Mouse (Mus musculus) lung, postnatal 0 days (tissue): ENCODE measurements around the gene Grin2b. TPM values are rescaled to one million over a fixed set of nuclear protein-coding genes. Genes with fewer than 3 reads are reported as not detected.

ENCODE experiments used
- ATAC-seq: fragments of 200-750 bp; cut with Nextera tagmentation; 2 replicates; pipeline ENCODE4 v1.8.0; 2017; ENCODE audit warnings: moderate library complexity
- DNase-seq: peaks from one replicate; pipeline ENCODE4 v3.0.0-alpha.2; 2016; ENCODE audit warnings: low spot score
- H3K27ac ChIP-seq: fragments of 300-500 bp; sonication (generic); 2 replicates; pipeline ENCODE4 v1.5.1; 2014; ENCODE audit warnings: antibody characterized with exemption, mild to moderate bottlenecking, low read length, mixed read lengths
- H3K27me3 ChIP-seq: fragments of 300-500 bp; sonication (generic); replicated peaks from 2 replicates; pipeline ENCODE4 v1.6.1; 2014; ENCODE audit warnings: low read length, mixed read lengths; ENCODE audit not compliant: insufficient read depth
- H3K36me3 ChIP-seq: fragments of 300-500 bp; sonication (generic); 2 replicates; pipeline ENCODE4 v1.6.1; 2014; ENCODE audit warnings: low read length, mixed read lengths; ENCODE audit not compliant: insufficient read depth
- H3K4me1 ChIP-seq: fragments of 300-500 bp; sonication (generic); 2 replicates; pipeline ENCODE4 v1.6.1; 2014; ENCODE audit warnings: antibody characterized with exemption, low read depth, low read length, mixed read lengths; ENCODE audit not compliant: insufficient read depth
- H3K4me2 ChIP-seq: fragments of 300-500 bp; sonication (generic); replicated peaks from 2 replicates; pipeline ENCODE4 v1.6.1; 2014; ENCODE audit warnings: low read depth, mild to moderate bottlenecking, low read length, moderate library complexity, mixed read lengths
- H3K4me3 ChIP-seq: fragments of 300-500 bp; sonication (generic); 2 replicates; pipeline ENCODE4 v1.5.1; 2014; ENCODE audit warnings: low read depth, low read length
- H3K9ac ChIP-seq: fragments of 300-500 bp; sonication (generic); replicated peaks from 2 replicates; pipeline ENCODE4 v1.6.1; 2014; ENCODE audit warnings: low read depth, mild to moderate bottlenecking
- H3K9me3 ChIP-seq: fragments of 300-500 bp; sonication (generic); 2 replicates; pipeline ENCODE4 v1.6.1; 2016; ENCODE audit warnings: low read length, mixed read lengths
- CTCF ChIP-seq: IDR thresholded peaks from 2 replicates; pipeline ENCODE4 v1.5.1; 2016; ENCODE audit warnings: antibody characterized with exemption, mild to moderate bottlenecking
- EP300 ChIP-seq: IDR thresholded peaks from 2 replicates; pipeline ENCODE4 v1.6.1; 2016; ENCODE audit warnings: antibody characterized with exemption, mild to moderate bottlenecking, control low read depth
- WGBS: fragments of 180-500 bp; shearing (Covaris S2); extraction: QIAGEN DNeasy Blood & Tissue Kit; methylation state at CpG from one replicate; pipeline ENCODE4 v1.1.7; 2014; 5-methylcytosine and 5-hydroxymethylcytosine counted together
- polyA plus RNA-seq: library from polyadenylated mRNA; unstranded; fragments of >200 nt; fragmentation: Nextera tagmentation; extraction: Ambion mirVana; gene quantifications from 2 replicates; pipeline ENCODE4 v1.2.1, GENCODE M21; 2015

The Grin2b gene
- polyA plus RNA-seq, 1 experiment from 2014 or later = 0.50 TPM

GRCm38 (mm10) chr6:135907540-135908320, 265.6 kb downstream of the Grin2b start:
- H3K4me2 ChIP-seq = no peak overlapping the region
- ATAC-seq (peak; percentile 79), DNase-seq (peak; percentile 83)
- no peak overlapping the region for H3K27ac ChIP-seq
- H3K9me3 ChIP-seq = no peaks in the 10 kb centered on the region
- WGBS = 22% methylated on average over 20 of the region's 20 CpGs
- TF ChIP-seq CTCF (peak; percentile 85), EP300 (no peak)
- no peak overlapping the region for H3K9ac ChIP-seq
- no peaks in the 10 kb centered on the region for H3K4me1 ChIP-seq
- no peaks in the 10 kb centered on the region for H3K36me3 ChIP-seq
- no peak overlapping the region for H3K4me3 ChIP-seq
- H3K27me3 ChIP-seq = no peaks in the 10 kb centered on the region

GRCm38 (mm10) chr6:135907137-135907536, 266.2 kb downstream of the Grin2b start:
- Histone ChIP-seq H3K9ac (no peak overlapping the region), H3K4me3 (no peak overlapping the region), H3K9me3 (no peaks in the 10 kb centered on the region), H3K4me2 (no peak overlapping the region), H3K36me3 (no peaks in the 10 kb centered on the region), H3K27ac (no peak overlapping the region), H3K4me1 (no peaks in the 10 kb centered on the region), H3K27me3 (no peaks in the 10 kb centered on the region)
- 60% methylated on average over 8 of the region's 8 CpGs for WGBS
- ATAC-seq = no peak
- DNase-seq = no peak
- TF ChIP-seq EP300 (no peak), CTCF (no peak)

GRCm38 (mm10) chr6:135904391-135904790, 268.9 kb downstream of the Grin2b start:
- Histone ChIP-seq H3K9me3 (no peaks in the 10 kb centered on the region), H3K9ac (no peak overlapping the region), H3K27me3 (no peaks in the 10 kb centered on the region), H3K27ac (no peak overlapping the region), H3K4me1 (no peaks in the 10 kb centered on the region), H3K4me2 (no peak overlapping the region), H3K4me3 (no peak overlapping the region), H3K36me3 (no peaks in the 10 kb centered on the region)
- DNase-seq (no peak), ATAC-seq (no peak)
- 46% methylated on average over 5 of the region's 5 CpGs for WGBS
- TF ChIP-seq CTCF (no peak), EP300 (no peak)

GRCm38 (mm10) chr6:135900410-135900809, 272.9 kb downstream of the Grin2b start:
- Histone ChIP-seq H3K4me3 (no peak overlapping the region), H3K36me3 (no peaks in the 10 kb centered on the region), H3K27me3 (no peaks in the 10 kb centered on the region), H3K9ac (no peak overlapping the region), H3K27ac (no peak overlapping the region), H3K9me3 (no peaks in the 10 kb centered on the region), H3K4me1 (no peaks in the 10 kb centered on the region), H3K4me2 (no peak overlapping the region)
- 78% methylated on average over 10 of the region's 10 CpGs for whole genome bisulfite sequencing
- DNase-seq (no peak), ATAC-seq (no peak)
- TF ChIP-seq EP300 = no peak
- TF ChIP-seq CTCF = no peak

- Histone ChIP-seq H3K4me3 (no peak overlapping the region), H3K27ac (no peak overlapping the region), H3K4me2 (no peak overlapping the region), H3K9me3 (no peaks in the 10 kb centered on the region), H3K9ac (no peak overlapping the region), H3K27me3 (no peaks in the 10 kb centered on the region), H3K36me3 (no peaks in the 10 kb centered on the region), H3K4me1 (no peaks in the 10 kb centered on the region)
- no peak for TF ChIP-seq CTCF
- TF ChIP-seq EP300 = no peak
- ATAC-seq (no peak), DNase-seq (no peak)
- WGBS = 70% methylated on average over 10 of the region's 10 CpGs
Measured at GRCm38 (mm10) chr6:135899225-135899624, 274.1 kb downstream of the Grin2b start.

GRCm38 (mm10) chr6:135894793-135895228, 278.5 kb downstream of the Grin2b start:
- H3K9me3 ChIP-seq = no peaks in the 10 kb centered on the region
- H3K4me2 ChIP-seq = no peak overlapping the region
- H3K27me3 ChIP-seq = no peaks in the 10 kb centered on the region
- no peak for TF ChIP-seq EP300
- TF ChIP-seq CTCF = no peak
- H3K27ac ChIP-seq = no peak overlapping the region
- H3K4me1 ChIP-seq = no peaks in the 10 kb centered on the region
- DNase-seq (no peak), ATAC-seq (no peak)
- no peak overlapping the region for H3K9ac ChIP-seq
- no peaks in the 10 kb centered on the region for H3K36me3 ChIP-seq
- WGBS = 25% methylated on average over 1 of the region's 1 CpGs
- H3K4me3 ChIP-seq = no peak overlapping the region
